In genomic region chr15:86220229-86220630, GRCm38 (mm10) we compare ENCODE assay signal across 9 mouse cellular contexts. TPM values are rescaled to one million over a fixed set of nuclear protein-coding genes. Genes with fewer than 3 reads are reported as not detected.
DNase-seq lines count a peak whose midpoint lies in the region; ATAC-seq and TF ChIP-seq lines count a peak whose summit lies in the region.
"Had no signal": no experiment of that assay in that cellular context is flagged by ENCODE, and none has a peak within 500 bp of the region (broad histone marks: within the 10 kb centered on the region; RNA-seq: fewer than 3 reads in every experiment).

No protein-coding gene starts in this region.

- H3K9me3 ChIP-seq in liver, embryonic 13.5 days (replicated peaks), result no peaks in the 10 kb centered on the region
- H3K9me3 ChIP-seq in midbrain, embryonic 11.5 days (ENCODE audit: control insufficient read depth, low read length), result no peaks in the 10 kb centered on the region

- no peak for TF ChIP-seq CTCF in left cerebral cortex, adult 2 months (IDR thresholded peaks at IDR 0.05)
- TF ChIP-seq CTCF in olfactory bulb, adult 2 months (IDR thresholded peaks at IDR 0.05; ENCODE audit: insufficient read depth, low read depth, low read length), result no peak

- TF ChIP-seq POLR2A in olfactory bulb, adult 2 months (IDR thresholded peaks at IDR 0.05; ENCODE audit: insufficient read depth, low read depth, low read length), result no peak

- 60% methylated on average over 5 of the region's 5 CpGs for WGBS in liver, embryonic 13.5 days (ENCODE audit: insufficient replicate concordance)
- WGBS in olfactory bulb, adult 2 months, result 67% methylated on average over 5 of the region's 5 CpGs
- 75% methylated on average over 5 of the region's 5 CpGs for WGBS in midbrain, embryonic 11.5 days

- DNase-seq in left cerebral cortex, adult 2 months (ENCODE audit: extremely low spot score in 1 of 2, low spot score in 2 of 2), result no peak
- DNase-seq in left cerebral cortex, postnatal 14 days (ENCODE audit: low spot score in 2 of 2), result no peak
- DNase-seq in kidney, adult 18-20 months, result peak; percentile 54
- DNase-seq in liver, embryonic 13.5 days, result no peak
- no peak for DNase-seq in midbrain, embryonic 11.5 days (ENCODE audit: low spot score, missing footprints)
- DNase-seq in cerebellum, postnatal 36 days, result no peak

- peaks cover 9% of the 10 kb centered on the region for H3K36me3 ChIP-seq in liver, embryonic 13.5 days
- H3K36me3 ChIP-seq in midbrain, embryonic 11.5 days (ENCODE audit: control insufficient read depth, insufficient read depth, low read length), result no peaks in the 10 kb centered on the region

- H3K27me3 ChIP-seq in liver, embryonic 13.5 days, result no peaks in the 10 kb centered on the region
- no peaks in the 10 kb centered on the region for H3K27me3 ChIP-seq in midbrain, embryonic 11.5 days (ENCODE audit: control insufficient read depth, insufficient read depth, low read length)
- H3K27me3 ChIP-seq: limb, embryonic 13.5 days had no signal

- no peak for ATAC-seq in liver, embryonic 13.5 days (ENCODE audit: low read depth)
- no peak for ATAC-seq in midbrain, embryonic 11.5 days (ENCODE audit: low FRiP score)
- ATAC-seq: forebrain, embryonic 16.5 days had no signal

- intact Hi-C loops in left cerebral cortex, adult 2 months (cut with DNase I), result no loop called here
- intact Hi-C loops in left cerebral cortex, postnatal 14 days (cut with DNase I), result no loop called here

- H3K4me2 ChIP-seq in liver, embryonic 13.5 days, result no peak overlapping the region
- H3K4me2 ChIP-seq in midbrain, embryonic 11.5 days, result no peak overlapping the region
- H3K4me2 ChIP-seq: limb, embryonic 13.5 days had no signal

- H3K4me3 ChIP-seq in left cerebral cortex, adult 2 months, result no peak overlapping the region
- no peak overlapping the region for H3K4me3 ChIP-seq in liver, embryonic 13.5 days (replicated peaks)
- H3K4me3 ChIP-seq in olfactory bulb, adult 2 months (ENCODE audit: insufficient read depth, low read depth, low read length), result no peak overlapping the region
- H3K4me3 ChIP-seq in midbrain, embryonic 11.5 days (ENCODE audit: low read depth, low read length), result no peak overlapping the region
- H3K4me3 ChIP-seq: limb, embryonic 13.5 days had no signal

- no peak overlapping the region for H3K9ac ChIP-seq in liver, embryonic 13.5 days
- no peak overlapping the region for H3K9ac ChIP-seq in midbrain, embryonic 11.5 days (ENCODE audit: low read length)
- H3K9ac ChIP-seq: limb, embryonic 13.5 days had no signal

- peaks cover 35% of the 10 kb centered on the region for H3K4me1 ChIP-seq in liver, embryonic 13.5 days (replicated peaks)
- H3K4me1 ChIP-seq in olfactory bulb, adult 2 months (ENCODE audit: control insufficient read depth, insufficient read depth, low read length), result peaks cover 29% of the 10 kb centered on the region
- H3K4me1 ChIP-seq in midbrain, embryonic 11.5 days (ENCODE audit: control insufficient read depth, insufficient read depth, low read length), result 0 out of 2 replicates have a peak, but pooled peaks cover under 1% of the 10 kb centered on the region

- H3K27ac ChIP-seq in left cerebral cortex, adult 2 months, result peak overlapping the region; percentile 91
- peak overlapping the region; percentile 23 for H3K27ac ChIP-seq in liver, embryonic 13.5 days
- peak overlapping the region; percentile 42; the same call in 1 of the 2 replicates for H3K27ac ChIP-seq in olfactory bulb, adult 2 months (ENCODE audit: insufficient read depth, low read depth, low read length)
- H3K27ac ChIP-seq in midbrain, embryonic 11.5 days (ENCODE audit: low read depth, low read length), result no peak overlapping the region
- H3K27ac ChIP-seq: limb, embryonic 13.5 days had no signal

RNA-seq across cellular contexts. Expression of gene Tbc1d22a, which starts 6.0 kb away (rescaled TPM):
- 10 to 100 TPM; 32.8 to 34.3 TPM for total RNA-seq in left cerebral cortex, adult 2 months (2021)
- 10 to 100 TPM; 23.2 to 24.5 TPM for total RNA-seq in left cerebral cortex, postnatal 14 days (2021)
- 7.3 and 7.4 TPM in 2 replicates for polyA plus RNA-seq in liver, embryonic 13.5 days (2015; fragmentation: Nextera tagmentation; extraction: Ambion mirVana)
- polyA plus RNA-seq in olfactory bulb, adult 2 months (2012; ENCODE audit: insufficient read depth, insufficient read length, low replicate concordance, missing spikeins), result not detected in 2 replicates
- 6.7 and 8.1 TPM in 2 replicates for polyA plus RNA-seq in midbrain, embryonic 11.5 days (2014; fragmentation: Nextera tagmentation; extraction: Ambion mirVana)

RNA-seq across cellular contexts. Expression of gene Cerk, which starts 34.3 kb away (rescaled TPM):
- 10 to 100 TPM; 57.9 to 59.0 TPM for total RNA-seq in left cerebral cortex, adult 2 months (2021)
- 10 to 100 TPM; 46.6 to 46.8 TPM for total RNA-seq in left cerebral cortex, postnatal 14 days (2021)
- 3.2 and 3.7 TPM in 2 replicates for polyA plus RNA-seq in liver, embryonic 13.5 days (2015; fragmentation: Nextera tagmentation; extraction: Ambion mirVana)
- polyA plus RNA-seq in olfactory bulb, adult 2 months (2012; ENCODE audit: insufficient read depth, insufficient read length, low replicate concordance, missing spikeins), result 113 TPM in 1 of 2 replicates, not detected in the other
- polyA plus RNA-seq in midbrain, embryonic 11.5 days (2014; fragmentation: Nextera tagmentation; extraction: Ambion mirVana), result 17.3 and 19.9 TPM in 2 replicates
